Mouse (Mus musculus) testis, adult 2 months (tissue): Measurements from ENCODE around the gene Mrpl38.

Source experiments
- CTCF ChIP-seq: fragments of 200-500 bp; IDR thresholded peaks from 2 replicates; pipeline ENCODE4 v1.5.1; 2012; ENCODE audit warnings: low read depth, mild to moderate bottlenecking, inconsistent platforms, low read length, moderate library complexity; ENCODE audit not compliant: control insufficient read depth, insufficient read depth, insufficient replicate concordance
- POLR2A ChIP-seq: fragments of 200-500 bp; IDR thresholded peaks from 2 replicates; pipeline ENCODE4 v1.6.1; 2012; ENCODE audit warnings: low read depth, mild to moderate bottlenecking, inconsistent platforms, low read length, moderate library complexity; ENCODE audit not compliant: control insufficient read depth

DNA sequence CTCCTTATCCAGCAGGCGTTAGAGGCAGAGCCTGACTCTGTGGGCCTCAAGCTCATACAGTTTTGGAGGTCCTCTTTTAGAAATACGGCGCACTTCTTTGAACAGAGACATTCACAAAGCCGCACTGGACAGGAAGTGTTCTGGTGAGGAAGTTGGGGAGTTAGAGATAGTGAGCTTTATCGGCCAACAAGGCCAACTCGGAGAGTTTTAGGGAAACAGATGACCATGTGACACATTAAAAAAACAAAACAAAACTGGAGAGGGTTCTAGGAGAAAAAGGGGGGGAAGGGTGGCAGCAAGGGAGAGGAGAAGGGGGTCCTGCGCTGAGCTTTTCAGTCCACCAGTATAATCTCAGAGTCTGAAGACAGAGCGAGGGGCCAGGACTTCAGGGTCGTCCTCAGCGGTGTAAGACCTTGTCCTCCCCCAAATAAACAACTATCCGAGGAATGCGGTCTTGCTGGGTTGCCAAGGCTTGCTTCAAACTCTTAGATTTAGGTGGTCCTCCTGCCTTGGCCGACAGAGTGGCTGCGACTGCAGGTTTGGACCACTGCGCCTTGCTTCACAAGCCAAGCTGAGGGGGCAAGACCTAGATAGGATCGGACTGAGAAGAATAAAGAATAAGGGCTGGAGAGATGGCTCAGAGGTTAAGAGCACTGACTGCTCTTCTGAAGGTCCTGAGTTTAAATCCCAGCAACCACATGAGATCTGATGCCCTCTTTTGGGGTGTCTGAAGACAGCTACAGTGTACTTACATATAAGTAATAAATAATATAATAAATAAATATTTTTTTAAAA, 44.7 kb downstream of the Mrpl38 start:
- no peak for TF ChIP-seq CTCF
- no peak for TF ChIP-seq POLR2A
